Mouse (Mus musculus): Measurements from ENCODE around the gene Noct. TPM values are rescaled to one million over a fixed set of nuclear protein-coding genes. Genes with fewer than 3 reads are reported as not detected.

Gene Noct
- total RNA-seq, 2 experiments from 2014 or later: 5.8 to 39.1 TPM

DNA sequence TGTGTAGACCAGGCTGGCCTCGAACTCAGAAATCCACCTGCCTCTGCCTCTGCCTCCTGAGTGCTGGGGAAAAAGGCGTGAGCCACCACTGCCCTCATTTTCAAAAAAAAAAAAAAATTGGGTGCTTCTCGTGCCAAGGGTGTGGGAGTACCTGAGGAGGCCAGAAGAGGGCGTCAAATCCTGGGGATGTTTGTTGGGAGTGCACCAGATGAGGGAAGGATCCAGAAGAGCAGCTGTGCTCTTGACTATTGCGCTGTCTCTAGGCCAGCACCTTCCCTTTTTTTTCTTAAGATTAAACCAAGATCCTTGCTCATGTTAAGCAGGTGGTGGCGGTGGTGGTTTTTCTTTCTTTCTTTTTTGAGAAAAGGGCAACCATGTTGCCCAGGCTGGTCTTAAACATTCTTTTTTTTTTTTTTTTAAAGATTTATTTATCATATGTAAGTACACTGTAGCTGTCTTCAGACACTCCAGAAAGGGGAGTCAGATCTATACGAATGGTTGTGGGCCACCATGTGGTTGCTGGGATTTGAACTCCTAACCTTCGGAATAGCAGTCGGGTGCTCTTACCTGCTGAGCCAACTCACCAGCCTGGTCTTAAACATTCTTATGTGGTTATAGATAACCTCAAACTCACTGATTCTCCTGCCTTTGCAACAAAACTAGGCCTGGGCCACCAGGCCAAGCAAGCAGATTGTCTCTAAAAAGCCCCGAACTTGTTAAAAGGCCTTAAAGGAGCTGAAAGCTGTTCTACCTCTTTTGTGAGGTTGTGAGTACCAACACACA lies 4.0 kb downstream of the Noct start:
- peak; percentile 9; the same call in 1 of the 2 replicates for ATAC-seq (replicated peaks; ENCODE audit: low FRiP score, low TSS enrichment, poor library complexity, severe bottlenecking)

DNA sequence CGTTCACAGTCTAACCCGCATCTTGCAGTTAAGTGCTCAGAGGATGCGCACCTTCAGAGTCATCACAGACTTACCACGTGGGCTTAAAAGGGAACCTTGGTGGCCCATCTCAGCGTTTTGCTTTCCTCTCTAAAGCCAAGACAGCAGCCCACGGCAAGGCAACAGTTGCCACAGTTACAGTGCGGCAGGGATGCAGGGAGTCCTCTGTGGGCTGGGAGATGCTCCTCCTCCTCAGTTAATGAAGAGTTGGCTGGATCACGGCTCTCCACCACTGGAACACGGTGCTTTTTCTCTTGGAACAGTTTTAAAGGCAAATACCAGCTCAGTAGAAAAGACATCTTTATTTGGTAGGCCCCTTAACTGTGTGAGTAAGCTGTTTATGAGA lies 4.6 kb downstream of the Noct start:
- ATAC-seq (replicated peaks; ENCODE audit: low FRiP score, low TSS enrichment, poor library complexity, severe bottlenecking): no peak

DNA sequence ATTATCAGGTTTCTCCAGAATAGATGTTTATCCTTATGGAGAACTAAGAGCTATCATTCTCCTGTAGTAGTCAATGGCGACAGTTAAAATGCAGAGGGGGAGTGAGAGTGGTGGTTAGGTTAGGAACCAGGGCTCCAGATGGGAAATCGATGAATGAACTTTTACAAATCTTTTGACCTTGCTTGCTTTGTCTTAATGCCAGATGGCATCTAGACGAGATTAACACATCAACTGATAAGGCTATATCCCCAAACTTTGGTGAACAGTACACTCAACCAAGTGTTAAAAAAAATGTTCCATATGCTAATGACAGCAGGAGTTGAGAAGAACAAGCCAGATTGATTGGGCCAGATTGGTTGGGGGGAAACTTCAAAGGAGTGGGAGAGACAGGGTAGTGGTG lies 5.0 kb downstream of the Noct start:
- ATAC-seq (replicated peaks; ENCODE audit: low FRiP score, low TSS enrichment, poor library complexity, severe bottlenecking): no peak

DNA sequence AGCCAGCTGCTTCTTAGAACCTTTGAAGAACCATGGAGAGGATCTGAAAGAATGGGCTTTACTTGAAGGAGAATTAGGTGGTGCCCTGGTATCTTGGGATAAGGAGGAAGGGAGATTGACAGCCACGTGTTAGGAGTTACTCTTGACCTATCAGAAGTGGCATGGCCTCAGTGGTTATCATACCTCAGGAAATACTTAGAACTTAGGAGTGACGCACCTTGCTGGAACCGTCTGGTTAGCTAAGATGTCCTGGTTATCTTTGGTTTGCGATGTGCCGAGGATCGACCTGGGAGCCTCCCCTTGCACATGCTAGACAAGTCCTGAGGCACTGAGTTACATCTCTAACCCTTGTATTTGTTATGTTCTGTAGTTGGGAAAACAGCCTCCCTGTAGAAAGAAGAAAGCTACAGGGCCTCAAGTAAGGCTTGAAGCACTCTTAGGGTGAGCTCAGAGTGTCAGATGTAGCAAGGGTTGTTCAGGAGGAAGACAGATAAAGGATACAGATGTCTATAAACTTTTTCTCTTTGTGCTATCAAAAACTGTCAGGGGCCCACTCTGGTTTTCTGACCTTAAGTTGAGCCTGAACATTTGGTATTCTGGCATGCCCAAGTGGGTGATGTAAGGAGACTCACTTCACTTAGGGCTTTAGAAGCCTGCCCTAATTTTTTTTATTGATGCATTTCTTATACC lies 6.0 kb downstream of the Noct start:
- peak; percentile 69 for ATAC-seq (replicated peaks; ENCODE audit: low FRiP score, low TSS enrichment, poor library complexity, severe bottlenecking)

DNA sequence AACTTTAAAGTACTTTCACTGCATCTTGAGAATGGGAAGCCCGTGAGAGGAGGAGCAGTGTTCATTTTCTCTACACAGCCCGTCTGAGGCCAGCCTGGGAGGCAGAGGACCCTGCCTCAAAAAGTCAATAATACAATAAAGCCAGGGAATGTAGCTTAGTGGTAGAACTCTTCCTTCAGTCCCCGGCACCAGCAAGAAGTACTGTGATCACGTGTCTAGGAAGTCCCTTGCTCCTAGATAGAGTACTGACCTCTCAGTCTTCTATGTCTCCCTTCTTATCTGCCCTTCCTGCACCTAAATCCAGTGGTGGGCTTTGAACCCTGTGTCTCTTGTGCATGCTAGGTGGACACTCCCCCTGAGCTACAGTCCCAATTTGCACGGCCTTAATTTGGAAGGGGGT lies 6.6 kb downstream of the Noct start:
- ATAC-seq (replicated peaks; ENCODE audit: low FRiP score, low TSS enrichment, poor library complexity, severe bottlenecking): no peak

DNA sequence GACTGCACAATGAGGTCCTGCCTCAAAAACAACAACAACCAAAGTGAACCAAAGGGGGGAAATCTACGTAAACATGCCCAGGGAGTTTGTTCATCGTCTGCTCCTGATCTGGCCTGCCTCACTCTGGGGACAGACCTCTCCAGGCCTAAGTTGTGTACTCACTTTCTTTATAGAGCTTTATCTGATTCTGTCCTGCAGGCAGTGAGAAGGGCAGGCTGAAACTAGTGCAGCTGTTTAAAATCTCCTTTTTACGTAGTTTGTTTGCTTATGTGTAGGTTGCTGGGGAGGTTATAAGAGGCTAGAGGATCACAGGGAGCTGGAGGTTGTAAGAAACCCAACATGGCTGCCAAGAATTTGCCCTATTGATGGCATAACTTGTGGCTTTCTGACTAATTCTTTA lies 7.3 kb downstream of the Noct start:
- peak; percentile 16 for ATAC-seq (replicated peaks; ENCODE audit: low FRiP score, low TSS enrichment, poor library complexity, severe bottlenecking)

DNA sequence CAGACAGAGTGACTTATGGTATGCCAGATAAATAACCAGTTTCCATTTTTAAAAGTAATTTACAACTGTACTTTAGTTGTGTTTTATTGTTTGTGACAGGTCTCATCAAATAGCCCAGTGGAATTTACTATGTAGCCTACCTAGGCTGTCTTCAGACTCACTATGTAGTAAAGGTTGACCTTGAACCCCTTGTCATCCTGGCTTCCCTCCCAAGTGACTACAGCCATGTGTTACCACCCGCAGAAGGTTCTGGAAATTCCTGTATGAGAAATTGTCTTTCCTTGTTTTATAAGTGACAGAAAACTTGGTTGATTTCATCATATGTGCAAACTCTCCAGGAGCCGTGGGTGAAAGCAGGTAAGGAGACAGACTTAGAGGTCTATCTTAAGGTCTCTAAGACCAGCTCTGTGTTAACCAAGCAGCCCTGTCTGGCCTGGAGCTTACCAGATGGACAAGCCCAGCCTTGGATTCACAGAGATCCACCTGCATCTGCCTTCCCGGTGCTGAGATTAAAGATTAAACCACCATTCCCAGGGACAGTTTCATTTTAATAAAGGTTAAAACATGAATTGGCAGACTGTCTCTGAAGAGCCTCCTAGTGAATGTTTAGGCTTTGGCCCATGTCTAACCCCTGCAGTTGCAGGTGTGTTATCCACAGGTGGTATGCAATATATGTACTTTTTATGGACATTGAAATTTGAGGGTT lies 8.1 kb downstream of the Noct start:
- ATAC-seq (replicated peaks; ENCODE audit: low FRiP score, low TSS enrichment, poor library complexity, severe bottlenecking): no peak

DNA sequence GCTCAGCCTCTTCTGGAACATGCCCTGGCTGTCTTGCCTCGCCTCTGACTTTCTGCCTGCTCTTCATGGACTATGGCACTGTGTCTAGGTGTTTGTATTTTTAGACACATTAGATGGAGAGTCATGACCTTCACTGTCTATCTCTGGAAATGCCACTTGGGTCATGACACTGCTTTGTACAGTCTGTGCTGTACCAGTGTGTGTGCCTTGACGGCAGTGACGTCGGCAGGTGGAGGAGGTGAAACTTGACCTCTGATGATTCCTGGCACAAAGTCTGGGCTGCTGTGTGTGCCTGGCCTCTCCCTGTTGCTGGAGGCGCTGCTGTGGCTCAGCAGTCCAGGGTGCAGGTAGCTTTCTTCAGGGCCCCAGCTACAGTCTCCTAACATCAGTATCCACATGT lies 9.2 kb downstream of the Noct start:
- ATAC-seq (replicated peaks; ENCODE audit: low FRiP score, low TSS enrichment, poor library complexity, severe bottlenecking): no peak

DNA sequence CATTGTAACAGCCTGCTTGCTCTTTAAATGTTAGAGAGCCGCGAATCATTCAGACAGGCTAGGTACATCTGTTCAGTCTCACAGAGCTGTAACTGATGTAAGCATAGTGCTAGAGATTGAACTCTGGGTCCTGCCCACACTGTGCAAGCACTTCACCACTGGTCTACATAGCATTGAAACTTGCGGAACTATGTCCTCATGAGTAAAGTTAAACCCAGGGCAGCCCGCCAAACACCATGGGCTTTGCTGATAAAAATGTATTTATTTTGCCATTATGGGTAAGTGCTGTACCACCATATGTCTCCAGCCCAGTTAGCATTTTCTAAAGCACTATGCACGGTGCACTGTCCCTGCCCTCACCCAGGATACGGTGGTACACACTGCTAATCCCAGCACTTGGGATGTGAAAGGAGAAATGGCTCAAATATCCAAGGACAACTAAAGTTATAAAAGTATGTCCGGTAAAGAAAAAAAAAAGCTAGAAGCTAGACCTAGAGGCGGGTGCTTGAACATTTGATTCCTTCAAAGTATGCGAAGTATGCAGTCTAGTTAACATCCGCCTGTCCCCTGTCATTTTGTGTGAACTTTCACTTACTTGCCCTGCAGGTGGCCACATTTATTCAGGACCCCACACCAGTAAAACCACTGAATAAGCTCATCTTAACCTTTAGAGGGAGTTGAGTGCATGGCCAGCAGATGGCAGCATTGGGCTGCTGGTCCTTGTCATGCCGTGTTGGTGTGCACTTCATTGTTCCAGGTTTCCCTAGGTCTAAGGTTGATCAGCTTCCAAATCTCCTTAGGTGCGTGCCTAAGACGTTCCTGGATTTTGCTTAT lies 9.9 kb downstream of the Noct start:
- peak; percentile 66 for ATAC-seq (replicated peaks; ENCODE audit: low FRiP score, low TSS enrichment, poor library complexity, severe bottlenecking)

DNA sequence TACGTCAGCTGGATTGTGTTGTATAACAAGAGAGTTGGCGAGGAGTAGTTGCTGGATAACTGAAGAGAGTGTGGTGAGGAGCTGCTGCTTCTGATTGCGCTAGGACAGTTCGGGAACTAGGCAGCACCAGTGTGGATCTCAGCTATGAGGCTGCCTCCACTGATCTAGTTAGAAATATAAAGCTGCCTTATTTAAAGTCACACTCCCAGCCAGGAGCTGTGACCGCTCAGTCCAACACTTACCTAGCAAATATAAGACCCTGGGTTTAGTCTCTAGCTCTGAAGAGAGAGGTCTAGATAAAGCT lies 10.5 kb downstream of the Noct start:
- no peak for ATAC-seq (replicated peaks; ENCODE audit: low FRiP score, low TSS enrichment, poor library complexity, severe bottlenecking)

DNA sequence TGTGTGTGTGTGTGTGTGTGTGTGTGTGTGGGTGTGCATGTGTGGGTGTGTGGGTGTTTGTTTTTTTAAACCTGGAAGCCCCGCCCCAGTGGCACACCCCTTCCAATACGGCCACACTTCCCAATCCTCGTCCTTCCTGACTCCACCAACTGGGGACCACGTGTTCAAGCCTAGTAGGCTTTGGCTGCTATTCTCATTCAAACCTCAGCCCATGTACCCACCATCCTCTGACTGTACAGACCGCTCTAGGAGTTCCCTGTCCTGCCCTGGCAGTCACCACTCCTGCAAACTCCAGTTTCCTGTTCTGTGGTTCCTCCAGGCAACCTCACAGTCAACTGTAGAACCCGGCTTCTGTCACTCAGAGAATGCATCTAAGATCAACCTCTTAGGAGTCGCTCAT lies 14.3 kb downstream of the Noct start:
- no peak for ATAC-seq (replicated peaks; ENCODE audit: low FRiP score, low TSS enrichment, poor library complexity, severe bottlenecking)

DNA sequence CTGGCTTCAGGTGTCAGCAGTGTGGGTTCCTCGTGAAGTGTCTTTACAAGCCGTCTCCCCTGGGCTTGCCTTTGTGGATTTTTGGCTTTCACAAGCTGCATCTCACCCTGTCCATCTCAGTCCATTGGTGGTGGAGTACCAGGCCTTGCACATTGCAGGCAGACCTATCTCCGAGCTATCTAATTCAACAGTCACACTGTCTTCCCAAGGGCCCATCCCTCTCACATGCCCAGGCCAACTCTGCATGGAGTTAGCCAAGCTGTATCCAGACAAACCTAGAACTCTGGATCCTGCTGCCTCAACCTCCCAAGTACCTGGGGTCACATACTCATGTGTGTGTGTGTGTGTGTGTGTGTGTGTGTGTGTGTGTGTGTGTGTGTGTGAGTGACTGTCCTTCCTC lies 15.3 kb downstream of the Noct start:
- no peak for ATAC-seq (replicated peaks; ENCODE audit: low FRiP score, low TSS enrichment, poor library complexity, severe bottlenecking)

DNA sequence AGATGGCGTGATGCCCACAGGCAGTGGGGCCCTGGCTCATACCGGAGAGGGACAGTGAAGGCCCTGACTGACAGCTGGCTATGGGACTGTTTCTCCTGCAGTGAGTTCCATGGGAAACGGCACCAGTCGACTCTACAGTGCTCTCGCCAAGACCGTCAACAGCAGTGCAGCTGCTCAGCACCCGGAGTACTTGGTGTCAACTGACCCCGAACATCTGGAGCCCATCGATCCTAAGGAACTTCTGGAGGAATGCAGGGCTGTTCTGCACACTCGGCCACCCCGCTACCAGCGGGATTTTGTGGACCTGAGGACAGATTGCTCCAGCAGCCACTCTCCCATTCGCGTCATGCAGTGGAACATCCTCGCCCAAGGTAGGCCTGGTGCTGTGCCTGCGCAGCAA lies 23.5 kb downstream of the Noct start:
- ATAC-seq (replicated peaks; ENCODE audit: low FRiP score, low TSS enrichment, poor library complexity, severe bottlenecking): no peak

DNA sequence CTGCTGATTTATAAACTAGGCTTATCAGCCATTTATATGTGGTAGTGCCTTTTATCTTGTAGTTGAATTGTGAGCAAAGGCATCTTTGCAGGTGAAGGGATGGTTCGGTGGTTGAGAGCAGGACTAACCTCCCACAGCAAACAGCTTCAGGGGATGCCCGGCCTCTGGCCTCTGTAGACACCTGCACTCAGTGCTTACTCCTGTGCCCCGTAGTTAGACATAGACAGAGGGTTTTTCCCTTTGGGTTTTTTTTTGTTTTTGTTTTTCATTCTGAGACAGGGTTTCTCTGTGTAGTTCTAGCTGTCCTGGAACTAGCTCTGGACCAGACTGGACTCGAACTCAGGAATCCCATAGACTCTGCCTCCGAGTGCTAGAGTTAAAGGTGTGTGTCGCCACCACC lies 24.4 kb downstream of the Noct start:
- no peak for ATAC-seq (replicated peaks; ENCODE audit: low FRiP score, low TSS enrichment, poor library complexity, severe bottlenecking)

DNA sequence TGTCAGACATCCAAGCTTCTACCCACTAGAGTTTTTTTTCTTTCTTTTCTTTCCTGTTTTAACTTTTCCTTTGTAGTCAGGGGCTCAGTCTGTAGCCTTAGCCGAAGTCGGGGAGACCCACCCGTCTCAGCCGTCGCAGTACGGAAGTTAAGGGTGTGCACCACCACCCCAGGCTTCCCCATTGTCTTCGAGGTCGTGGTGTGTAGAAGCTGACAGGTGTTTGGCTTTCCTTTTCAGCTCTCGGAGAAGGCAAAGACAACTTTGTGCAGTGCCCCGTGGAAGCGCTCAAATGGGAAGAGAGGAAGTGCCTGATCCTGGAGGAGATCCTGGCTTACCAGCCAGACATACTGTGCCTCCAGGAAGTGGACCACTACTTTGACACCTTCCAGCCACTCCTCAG lies 25.2 kb downstream of the Noct start:
- ATAC-seq (replicated peaks; ENCODE audit: low FRiP score, low TSS enrichment, poor library complexity, severe bottlenecking): no peak

DNA sequence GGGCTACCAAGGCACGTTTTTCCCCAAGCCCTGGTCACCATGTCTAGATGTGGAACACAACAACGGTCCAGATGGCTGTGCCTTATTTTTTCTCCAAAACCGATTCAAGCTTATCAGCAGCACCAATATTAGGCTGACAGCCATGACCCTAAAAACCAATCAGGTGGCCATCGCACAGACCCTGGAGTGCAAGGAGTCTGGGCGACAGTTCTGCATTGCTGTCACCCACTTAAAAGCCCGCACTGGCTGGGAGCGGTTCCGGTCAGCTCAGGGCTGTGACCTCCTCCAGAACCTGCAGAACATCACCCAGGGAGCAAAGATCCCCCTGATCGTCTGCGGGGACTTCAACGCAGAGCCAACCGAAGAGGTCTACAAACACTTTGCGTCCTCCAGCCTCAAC lies 25.6 kb downstream of the Noct start:
- no peak for ATAC-seq (replicated peaks; ENCODE audit: low FRiP score, low TSS enrichment, poor library complexity, severe bottlenecking)

DNA sequence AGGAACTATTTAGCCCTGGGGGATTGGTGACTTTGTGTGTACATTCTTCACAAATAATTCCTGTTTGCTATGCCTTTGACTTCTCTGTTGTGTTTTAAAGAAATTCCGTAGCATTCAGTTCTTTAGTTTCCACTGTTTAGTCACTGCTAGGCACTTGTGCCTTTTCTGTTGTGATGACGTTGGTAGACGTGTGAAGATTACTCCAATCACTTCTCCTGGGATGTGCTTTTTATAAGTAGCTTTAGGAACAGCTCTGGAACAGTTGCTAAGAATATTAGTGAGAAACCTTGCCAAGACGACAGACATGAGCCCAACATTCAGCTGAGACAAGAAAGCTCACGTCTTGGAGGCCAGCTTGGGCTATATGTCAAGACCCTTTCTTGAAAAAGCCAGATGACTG lies 26.8 kb downstream of the Noct start:
- ATAC-seq (replicated peaks; ENCODE audit: low FRiP score, low TSS enrichment, poor library complexity, severe bottlenecking): no peak

DNA sequence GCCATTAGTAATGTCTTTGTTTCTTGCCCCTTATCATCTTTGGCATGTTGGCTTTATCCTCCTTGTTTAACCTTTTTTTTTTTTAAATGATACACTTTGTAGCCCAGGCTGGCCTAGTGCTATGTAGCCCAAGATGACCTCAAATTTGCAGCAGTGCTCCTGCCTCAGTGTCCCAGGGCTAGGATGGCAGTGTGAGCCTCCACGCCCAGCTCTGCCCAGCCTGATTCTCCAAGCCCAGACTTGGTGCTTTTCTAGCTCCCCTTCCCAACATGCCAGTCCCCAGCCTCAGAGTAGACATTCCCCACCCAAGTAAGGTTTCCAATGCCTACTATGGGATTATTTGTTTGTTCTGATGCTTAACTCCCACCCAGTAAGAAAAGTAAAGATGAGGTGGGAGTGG lies 28.0 kb downstream of the Noct start:
- ATAC-seq (replicated peaks; ENCODE audit: low FRiP score, low TSS enrichment, poor library complexity, severe bottlenecking): no peak

DNA sequence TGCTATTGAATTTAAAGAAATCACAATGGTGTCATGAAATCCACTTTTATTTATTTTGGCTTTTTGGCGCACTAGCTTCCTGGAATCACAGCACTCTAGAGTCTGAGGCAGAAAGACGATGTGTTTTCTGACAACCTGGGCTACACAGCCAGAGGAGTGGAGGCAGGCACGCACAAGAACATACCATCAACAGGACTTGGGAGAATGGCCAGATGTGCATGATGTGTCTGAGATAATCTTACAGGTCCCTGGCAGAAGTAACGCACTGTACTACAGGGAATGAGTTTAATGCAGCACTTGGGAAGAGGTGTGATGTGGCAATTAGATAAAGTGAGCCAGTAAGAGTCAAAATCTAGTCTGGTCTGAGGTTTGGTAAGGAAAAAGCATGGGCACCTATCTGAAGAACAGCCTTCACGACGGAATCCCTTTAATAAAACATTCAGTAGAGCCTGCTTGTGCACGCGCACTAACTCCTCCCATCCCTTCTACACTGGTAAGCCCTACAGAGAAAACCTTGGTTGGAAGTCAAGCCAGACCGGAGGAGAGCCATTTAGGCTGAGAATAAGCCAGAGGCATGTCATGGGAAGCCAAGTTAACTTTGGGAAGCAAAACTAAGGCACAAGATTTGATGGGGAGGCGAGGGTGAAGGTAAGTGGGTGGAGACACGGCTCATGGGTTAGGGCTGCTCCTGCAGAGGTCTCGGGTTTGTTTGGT lies 28.6 kb downstream of the Noct start:
- no peak for ATAC-seq (replicated peaks; ENCODE audit: low FRiP score, low TSS enrichment, poor library complexity, severe bottlenecking)

Measured in megakaryocyte-erythroid progenitor cell, adult 5-6 weeks (primary cell).